Mouse (Mus musculus) erythroblast, embryonic 14.5 days (primary cell): ENCODE measurements around the gene Ugt8a.

Experiments used
- GATA1 ChIP-seq: IDR thresholded peaks from 2 replicates; pipeline ENCODE4 v1.6.1; 2012; ENCODE audit warnings: low read length, inconsistent platforms, mixed read lengths
- TAL1 ChIP-seq: IDR thresholded peaks from 3 replicates; pipeline ENCODE4 v1.6.1; 2012; ENCODE audit warnings: low read length, inconsistent platforms, mixed read lengths

DNA sequence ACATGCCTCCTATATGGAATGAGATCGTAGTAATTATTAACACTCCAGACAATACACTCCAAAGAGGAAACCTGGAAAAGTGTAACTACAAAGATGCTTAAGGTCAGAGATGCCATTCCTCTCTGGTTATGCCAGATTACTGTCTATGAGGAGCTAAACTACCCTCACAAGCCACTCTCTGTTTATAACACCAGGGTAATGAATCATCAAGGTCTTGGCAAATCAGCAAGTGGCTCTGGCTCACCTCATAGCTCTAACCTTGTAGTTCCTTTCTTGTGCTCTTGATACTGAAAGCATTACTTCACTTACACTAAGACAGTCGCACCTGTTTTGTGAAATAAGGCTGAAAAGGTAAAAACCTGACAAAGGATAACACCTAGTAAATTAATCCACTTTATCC, 17.5 kb downstream of the Ugt8a start:
- TF ChIP-seq GATA1 (no peak), TAL1 (no peak)
